Mouse (Mus musculus) heart, embryonic 12.5 days (tissue): Measurements from ENCODE around the gene 1110051M20Rik. TPM values are rescaled to one million over a fixed set of nuclear protein-coding genes. Genes with fewer than 3 reads are reported as not detected.
"Not testable (repeated sequence)": the region's sequence is repeated elsewhere in the genome, so short reads cannot be mapped to it uniquely, and the experiment has no call there.

ENCODE experiments used
- ATAC-seq: fragments of 200-750 bp; cut with Nextera tagmentation; 2 replicates; pipeline ENCODE4 v1.8.0; 2017; ENCODE audit warnings: moderate TSS enrichment, moderate library complexity; ENCODE audit not compliant: insufficient number of reproducible peaks, low FRiP score
- H3K27ac ChIP-seq: fragments of 300-500 bp; sonication (generic); 2 replicates; pipeline ENCODE4 v1.5.1; 2016; ENCODE audit warnings: mild to moderate bottlenecking, moderate library complexity; ENCODE audit not compliant: poor library complexity, severe bottlenecking
- H3K27me3 ChIP-seq: fragments of 300-500 bp; sonication (generic); replicated peaks from 2 replicates; pipeline ENCODE4 v1.6.1; 2016; ENCODE audit warnings: mild to moderate bottlenecking, moderate library complexity
- H3K36me3 ChIP-seq: fragments of 300-500 bp; sonication (generic); 2 replicates; pipeline ENCODE4 v1.6.1; 2016; ENCODE audit warnings: mild to moderate bottlenecking, moderate library complexity
- H3K4me1 ChIP-seq: fragments of 300-500 bp; sonication (generic); replicated peaks from 2 replicates; pipeline ENCODE4 v1.6.1; 2016; ENCODE audit warnings: mild to moderate bottlenecking
- H3K4me2 ChIP-seq: fragments of 300-500 bp; sonication (generic); 2 replicates; pipeline ENCODE4 v1.6.1; 2016; ENCODE audit warnings: mild to moderate bottlenecking, moderate library complexity
- H3K4me3 ChIP-seq: fragments of 300-500 bp; sonication (generic); 2 replicates; pipeline ENCODE4 v1.5.1; 2016; ENCODE audit warnings: mild to moderate bottlenecking
- H3K9ac ChIP-seq: fragments of 300-500 bp; sonication (generic); 2 replicates; pipeline ENCODE4 v1.6.1; 2016; ENCODE audit warnings: mild to moderate bottlenecking, moderate library complexity
- H3K9me3 ChIP-seq: fragments of 300-500 bp; sonication (generic); replicated peaks from 2 replicates; pipeline ENCODE4 v1.6.1; 2016; ENCODE audit warnings: mild to moderate bottlenecking, moderate library complexity
- WGBS: fragments of 180-500 bp; shearing (Covaris S2); methylation state at CpG from one replicate; pipeline ENCODE4 v1.1.7; 2016; 5-methylcytosine and 5-hydroxymethylcytosine counted together
- polyA plus RNA-seq: library from polyadenylated mRNA; unstranded; fragments of >200 nt; fragmentation: Nextera tagmentation; extraction: Ambion mirVana; gene quantifications from 2 replicates; pipeline ENCODE4 v1.2.1, GENCODE M21; 2016

The 1110051M20Rik gene
- polyA plus RNA-seq, result 35.7 and 40.1 TPM in 2 replicates

- Histone ChIP-seq H3K9ac (peak within 1 kb of the TSS; percentile 65), H3K4me2 (peak within 1 kb of the TSS; percentile 73), H3K36me3 (no peaks in the 10 kb centered on the region), H3K4me3 (peak within 1 kb of the TSS; percentile 82), H3K27ac (no peak within 1 kb of the TSS), H3K9me3 (0 out of 2 replicates have a peak, but pooled peaks cover 2% of the 10 kb centered on the region), H3K4me1 (peaks cover 9% of the 10 kb centered on the region; the same call in 1 of the 2 replicates), H3K27me3 (no peaks in the 10 kb centered on the region)
- 1% methylated on average over 19 of the region's 19 CpGs for WGBS
- ATAC-seq, result peak; percentile 84
These were observed at the start of gene 1110051M20Rik for GRCm38 (mm10) chr2:91444286-91444892. Gene 1110051M20Rik, minus strand, starts transcription at chr2:91444704.

- no peak for ATAC-seq
- no peaks in the 10 kb centered on the region for H3K4me1 ChIP-seq
- 92% methylated on average over 9 of the region's 9 CpGs for WGBS
- peaks cover 94% of the 10 kb centered on the region for H3K36me3 ChIP-seq
- H3K4me3 ChIP-seq, result no peak overlapping the region
- H3K27me3 ChIP-seq, result no peaks in the 10 kb centered on the region
- H3K27ac ChIP-seq, result no peak overlapping the region
- no peak overlapping the region for H3K4me2 ChIP-seq
- no peak overlapping the region for H3K9ac ChIP-seq
- no peaks in the 10 kb centered on the region for H3K9me3 ChIP-seq
These were observed 49.5 kb upstream of the 1110051M20Rik start for GRCm38 (mm10) chr2:91493981-91494380.

GRCm38 (mm10) chr2:91492071-91492635, 47.6 kb upstream of the 1110051M20Rik start:
- no peak overlapping the region for H3K9ac ChIP-seq
- H3K9me3 ChIP-seq, result no peaks in the 10 kb centered on the region
- peaks cover 90% of the 10 kb centered on the region for H3K36me3 ChIP-seq
- WGBS, result 91% methylated on average over 12 of the region's 12 CpGs
- ATAC-seq, result no peak
- H3K4me3 ChIP-seq, result no peak overlapping the region
- no peak overlapping the region for H3K27ac ChIP-seq
- H3K4me2 ChIP-seq, result no peak overlapping the region
- no peaks in the 10 kb centered on the region for H3K27me3 ChIP-seq
- no peaks in the 10 kb centered on the region for H3K4me1 ChIP-seq

GRCm38 (mm10) chr2:91487295-91487694, 42.8 kb upstream of the 1110051M20Rik start:
- not testable (repeated sequence) for H3K4me2 ChIP-seq, H3K9ac ChIP-seq, H3K27me3 ChIP-seq, H3K27ac ChIP-seq, H3K4me1 ChIP-seq, H3K9me3 ChIP-seq, ATAC-seq, H3K4me3 ChIP-seq
- 52% methylated on average over 3 of the region's 3 CpGs for WGBS
- peaks cover 80% of the 10 kb centered on the region for H3K36me3 ChIP-seq

GRCm38 (mm10) chr2:91485256-91485655, 40.8 kb upstream of the 1110051M20Rik start:
- Histone ChIP-seq H3K27me3 (no peaks in the 10 kb centered on the region), H3K4me3 (no peak overlapping the region), H3K27ac (no peak overlapping the region), H3K9ac (no peak overlapping the region), H3K4me1 (no peaks in the 10 kb centered on the region), H3K9me3 (no peaks in the 10 kb centered on the region), H3K36me3 (peaks cover 76% of the 10 kb centered on the region), H3K4me2 (no peak overlapping the region)
- ATAC-seq, result no peak
- 72% methylated on average over 6 of the region's 6 CpGs for WGBS

- Histone ChIP-seq H3K9ac (no peak overlapping the region), H3K4me3 (no peak overlapping the region), H3K4me1 (no peaks in the 10 kb centered on the region), H3K27me3 (no peaks in the 10 kb centered on the region), H3K9me3 (no peaks in the 10 kb centered on the region), H3K27ac (no peak overlapping the region), H3K4me2 (no peak overlapping the region), H3K36me3 (peaks cover 74% of the 10 kb centered on the region)
- ATAC-seq, result no peak
- WGBS, result 76% methylated on average over 4 of the region's 4 CpGs
These were observed 40.2 kb upstream of the 1110051M20Rik start for GRCm38 (mm10) chr2:91484698-91485097.

- WGBS, result 63% methylated on average over 6 of the region's 6 CpGs
- H3K4me2 ChIP-seq, result no peak overlapping the region
- H3K4me1 ChIP-seq, result peaks cover 7% of the 10 kb centered on the region
- H3K27me3 ChIP-seq, result no peaks in the 10 kb centered on the region
- no peak overlapping the region for H3K27ac ChIP-seq
- no peak overlapping the region for H3K9ac ChIP-seq
- ATAC-seq, result 0 out of 2 replicates have a peak, but pooled peaks have one; percentile 43
- no peak overlapping the region for H3K4me3 ChIP-seq
- peaks cover 72% of the 10 kb centered on the region for H3K36me3 ChIP-seq
- no peaks in the 10 kb centered on the region for H3K9me3 ChIP-seq
These were observed 36.5 kb upstream of the 1110051M20Rik start for GRCm38 (mm10) chr2:91480805-91481514.

GRCm38 (mm10) chr2:91480399-91480801, 35.9 kb upstream of the 1110051M20Rik start:
- Histone ChIP-seq H3K4me3 (no peak overlapping the region), H3K27ac (no peak overlapping the region), H3K27me3 (no peaks in the 10 kb centered on the region), H3K36me3 (peaks cover 72% of the 10 kb centered on the region), H3K4me1 (peaks cover 8% of the 10 kb centered on the region), H3K9me3 (no peaks in the 10 kb centered on the region), H3K9ac (no peak overlapping the region), H3K4me2 (no peak overlapping the region)
- ATAC-seq, result no peak
- 91% methylated on average over 9 of the region's 9 CpGs for WGBS

GRCm38 (mm10) chr2:91476841-91477240, 32.3 kb upstream of the 1110051M20Rik start:
- H3K4me2 ChIP-seq, result no peak overlapping the region
- peaks cover 8% of the 10 kb centered on the region for H3K4me1 ChIP-seq
- no peak overlapping the region for H3K9ac ChIP-seq
- 76% methylated on average over 7 of the region's 7 CpGs for WGBS
- no peaks in the 10 kb centered on the region for H3K9me3 ChIP-seq
- peaks cover 79% of the 10 kb centered on the region for H3K36me3 ChIP-seq
- ATAC-seq, result no peak
- H3K4me3 ChIP-seq, result no peak overlapping the region
- H3K27me3 ChIP-seq, result no peaks in the 10 kb centered on the region
- no peak overlapping the region for H3K27ac ChIP-seq

- 66% methylated on average over 17 of the region's 17 CpGs for whole genome bisulfite sequencing
- 0 out of 2 replicates have a peak, but pooled peaks have one; percentile 17 for ATAC-seq
- Histone ChIP-seq H3K9me3 (no peaks in the 10 kb centered on the region), H3K4me2 (no peak overlapping the region), H3K4me1 (peaks cover 8% of the 10 kb centered on the region), H3K4me3 (no peak overlapping the region), H3K9ac (no peak overlapping the region), H3K27me3 (no peaks in the 10 kb centered on the region), H3K36me3 (peaks cover 74% of the 10 kb centered on the region), H3K27ac (no peak overlapping the region)
These were observed 31.8 kb upstream of the 1110051M20Rik start for GRCm38 (mm10) chr2:91476251-91476661.

- Histone ChIP-seq H3K9me3 (no peaks in the 10 kb centered on the region), H3K27ac (no peak overlapping the region), H3K36me3 (peaks cover 74% of the 10 kb centered on the region), H3K4me2 (no peak overlapping the region), H3K4me1 (peaks cover 8% of the 10 kb centered on the region), H3K27me3 (no peaks in the 10 kb centered on the region), H3K9ac (no peak overlapping the region), H3K4me3 (no peak overlapping the region)
- ATAC-seq, result no peak
- WGBS, result 67% methylated on average over 7 of the region's 7 CpGs
These were observed 31.3 kb upstream of the 1110051M20Rik start for GRCm38 (mm10) chr2:91475791-91476190.
